Mouse (Mus musculus): ENCODE measurements at regions not wholly inside any gene's neighbourhood (a gene's known extent, or its start where the extent isn't known, plus 50 kb on each side); places are given as distances from the start of the nearest gene placed in this dataset.
A peak's percentile ranks its signal among the peaks of the same experiment; 100 is the strongest.
"Not testable (repeated sequence)": the region's sequence is repeated elsewhere in the genome, so short reads cannot be mapped to it uniquely, and the experiment has no call there.

- peak; percentile 53; the same call in 1 of the 2 replicates for ATAC-seq (replicated peaks; ENCODE audit: low FRiP score)
- 88% methylated on average over 1 of the region's 1 CpGs for WGBS
- no peak overlapping the region for H3K4me3 ChIP-seq (ENCODE audit: low read depth, low read length)
These were observed 2580.9 kb downstream of the Gm37988 start for GRCm38 (mm10) chr1:7388627-7389026.

DNA sequence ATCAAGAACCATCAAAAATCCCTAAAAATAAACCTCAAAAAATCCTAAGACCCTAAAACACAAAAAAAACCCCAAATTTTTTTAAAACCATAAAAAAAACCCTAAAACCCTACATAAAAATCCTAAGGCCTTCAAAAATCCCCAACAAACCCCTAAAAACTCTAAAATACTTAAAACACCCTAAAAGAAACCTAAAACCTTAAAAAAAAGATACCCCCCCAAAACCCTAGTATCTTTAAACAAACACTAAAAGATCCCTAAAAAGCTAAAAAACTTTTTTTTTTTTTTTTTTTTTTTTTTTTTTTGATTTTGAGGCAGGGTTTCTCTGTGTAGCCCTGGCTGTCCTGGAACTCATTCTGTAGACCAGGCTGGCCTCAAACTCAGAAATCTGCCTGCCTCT lies 2585.8 kb downstream of the Gm37988 start:
- H3K27me3 ChIP-seq (ENCODE audit: control insufficient read depth, insufficient read depth, low read length), result no peaks in the 10 kb centered on the region
- no peaks in the 10 kb centered on the region for H3K4me1 ChIP-seq (replicated peaks; ENCODE audit: control insufficient read depth, insufficient read depth, low read length)
- DNase-seq (ENCODE audit: low spot score) (no peak), ATAC-seq (replicated peaks; ENCODE audit: low FRiP score) (no peak)
- H3K4me3 ChIP-seq (ENCODE audit: low read depth, low read length), result no peak overlapping the region
- no peak overlapping the region for H3K9ac ChIP-seq (ENCODE audit: low read length)
- H3K9me3 ChIP-seq (ENCODE audit: control insufficient read depth, low read length), result no peaks in the 10 kb centered on the region
- H3K4me2 ChIP-seq (ENCODE audit: low read depth, low read length, severe bottlenecking), result no peak overlapping the region
- no peak overlapping the region for H3K27ac ChIP-seq (ENCODE audit: low read depth, low read length)
- H3K36me3 ChIP-seq (ENCODE audit: control insufficient read depth, insufficient read depth, low read length), result no peaks in the 10 kb centered on the region

More at GRCm38 (mm10) chr1:7388627-7389026, 2580.9 kb downstream of the Gm37988 start:
- H3K27me3 ChIP-seq (ENCODE audit: control insufficient read depth, insufficient read depth, low read length), result no peaks in the 10 kb centered on the region
- H3K9me3 ChIP-seq (ENCODE audit: control insufficient read depth, low read length), result no peaks in the 10 kb centered on the region
- H3K4me2 ChIP-seq (ENCODE audit: low read depth, low read length, severe bottlenecking), result no peak overlapping the region
- no peak for DNase-seq (ENCODE audit: low spot score)
- H3K27ac ChIP-seq (ENCODE audit: low read depth, low read length), result no peak overlapping the region
- H3K4me1 ChIP-seq (replicated peaks; ENCODE audit: control insufficient read depth, insufficient read depth, low read length), result no peaks in the 10 kb centered on the region
- no peaks in the 10 kb centered on the region for H3K36me3 ChIP-seq (ENCODE audit: control insufficient read depth, insufficient read depth, low read length)
- H3K9ac ChIP-seq (ENCODE audit: low read length), result no peak overlapping the region

- Histone ChIP-seq H3K27me3 (ENCODE audit: control insufficient read depth, insufficient read depth, low read length) (no peaks in the 10 kb centered on the region), H3K9me3 (ENCODE audit: control insufficient read depth, low read length) (no peaks in the 10 kb centered on the region), H3K4me1 (replicated peaks; ENCODE audit: control insufficient read depth, insufficient read depth, low read length) (no peaks in the 10 kb centered on the region), H3K36me3 (ENCODE audit: control insufficient read depth, insufficient read depth, low read length) (no peaks in the 10 kb centered on the region), H3K4me3 (ENCODE audit: low read depth, low read length) (no peak overlapping the region), H3K4me2 (ENCODE audit: low read depth, low read length, severe bottlenecking) (no peak overlapping the region), H3K27ac (ENCODE audit: low read depth, low read length) (no peak overlapping the region), H3K9ac (ENCODE audit: low read length) (no peak overlapping the region)
- ATAC-seq (replicated peaks; ENCODE audit: low FRiP score), result no peak
- WGBS, result 98% methylated on average over 6 of the region's 6 CpGs
- no peak for DNase-seq (ENCODE audit: low spot score)
These were observed 2586.5 kb downstream of the Gm37988 start for GRCm38 (mm10) chr1:7394161-7394560.

DNA sequence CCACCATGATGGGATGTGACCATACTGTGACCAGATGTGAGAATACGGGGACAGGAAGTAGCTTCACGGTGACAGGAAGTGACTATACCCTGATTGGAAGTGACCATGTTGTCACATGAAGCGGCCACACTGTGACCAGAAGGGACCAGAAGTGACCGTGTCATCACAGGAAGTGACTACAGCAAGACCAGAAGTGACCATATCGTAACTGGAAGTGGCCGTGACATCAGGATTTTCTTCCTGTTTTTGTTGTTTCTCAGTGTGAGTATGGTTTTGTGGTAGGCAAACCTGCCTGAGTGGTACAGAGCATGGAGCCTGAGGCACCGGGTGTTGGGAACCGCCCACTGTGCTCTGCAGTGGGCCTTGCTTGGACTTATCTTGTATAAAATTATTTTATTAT lies 2587.8 kb downstream of the Gm37988 start:
- DNase-seq (ENCODE audit: low spot score) (peak; percentile 55), ATAC-seq (replicated peaks; ENCODE audit: low FRiP score) (no peak)
- Histone ChIP-seq H3K4me2 (ENCODE audit: low read depth, low read length, severe bottlenecking) (no peak overlapping the region), H3K27me3 (ENCODE audit: control insufficient read depth, insufficient read depth, low read length) (no peaks in the 10 kb centered on the region), H3K9ac (ENCODE audit: low read length) (no peak overlapping the region), H3K9me3 (ENCODE audit: control insufficient read depth, low read length) (no peaks in the 10 kb centered on the region), H3K4me3 (ENCODE audit: low read depth, low read length) (no peak overlapping the region), H3K27ac (ENCODE audit: low read depth, low read length) (no peak overlapping the region), H3K36me3 (ENCODE audit: control insufficient read depth, insufficient read depth, low read length) (no peaks in the 10 kb centered on the region), H3K4me1 (replicated peaks; ENCODE audit: control insufficient read depth, insufficient read depth, low read length) (no peaks in the 10 kb centered on the region)
- 94% methylated on average over 8 of the region's 8 CpGs for WGBS

DNA sequence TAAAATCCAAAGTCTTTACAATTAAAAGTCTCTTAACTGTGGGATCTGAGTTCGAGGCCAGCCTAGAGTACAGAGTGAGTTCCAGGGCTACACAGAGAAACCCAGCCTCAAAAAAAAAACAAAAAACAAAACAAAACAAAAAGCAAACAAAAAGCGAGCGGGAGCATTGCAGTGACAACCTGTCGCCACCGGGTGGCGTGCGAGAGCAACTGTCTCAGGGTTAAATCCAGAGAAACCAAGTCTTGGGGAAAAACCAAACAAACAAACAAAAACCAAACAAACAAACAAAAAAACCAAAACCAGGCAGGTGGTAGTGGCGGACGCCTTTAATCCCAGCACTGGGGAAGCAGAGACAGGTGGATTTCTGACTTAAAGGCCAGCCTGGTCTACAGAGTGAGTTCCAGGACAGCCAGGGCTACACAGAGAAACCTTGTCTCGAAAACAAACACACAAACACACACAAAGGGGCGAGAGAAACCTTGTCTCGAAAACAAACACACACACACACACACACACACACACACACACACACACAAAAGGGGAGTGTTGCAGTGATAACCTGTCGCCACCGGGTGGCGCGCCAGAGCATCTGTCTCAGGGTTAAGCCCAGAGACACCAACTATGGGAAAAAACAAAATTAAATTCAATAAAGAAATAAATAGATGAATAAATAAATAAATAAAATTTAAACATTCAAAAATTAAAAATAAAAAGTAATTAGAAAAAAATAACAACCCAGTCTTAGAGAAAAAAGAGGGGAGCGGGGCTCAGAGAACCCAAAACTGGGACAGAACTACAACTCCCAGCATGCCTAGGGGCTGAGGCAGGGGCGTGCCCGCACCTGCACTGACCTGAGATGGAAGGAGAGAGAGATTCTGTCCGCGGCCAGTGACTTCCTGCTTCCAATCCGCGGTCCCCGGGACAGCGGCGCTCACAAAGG lies 2589.4 kb downstream of the Gm37988 start:
- Histone ChIP-seq H3K27ac (ENCODE audit: low read depth, low read length) (0 out of 2 replicates have a peak overlapping the region, but pooled peaks have one; percentile 31), H3K4me2 (ENCODE audit: low read depth, low read length, severe bottlenecking) (peak overlapping the region; percentile 32; the same call in 1 of the 2 replicates), H3K4me1 (replicated peaks; ENCODE audit: control insufficient read depth, insufficient read depth, low read length) (no peaks in the 10 kb centered on the region), H3K27me3 (ENCODE audit: control insufficient read depth, insufficient read depth, low read length) (no peaks in the 10 kb centered on the region), H3K9ac (ENCODE audit: low read length) (peak overlapping the region; percentile 65), H3K9me3 (ENCODE audit: control insufficient read depth, low read length) (no peaks in the 10 kb centered on the region), H3K4me3 (ENCODE audit: low read depth, low read length) (peak overlapping the region; percentile 59), H3K36me3 (ENCODE audit: control insufficient read depth, insufficient read depth, low read length) (no peaks in the 10 kb centered on the region)
- ATAC-seq (replicated peaks; ENCODE audit: low FRiP score) (peak; percentile 89), DNase-seq (ENCODE audit: low spot score) (peak; percentile 85)
- 12% methylated on average over 26 of the region's 26 CpGs for WGBS

DNA sequence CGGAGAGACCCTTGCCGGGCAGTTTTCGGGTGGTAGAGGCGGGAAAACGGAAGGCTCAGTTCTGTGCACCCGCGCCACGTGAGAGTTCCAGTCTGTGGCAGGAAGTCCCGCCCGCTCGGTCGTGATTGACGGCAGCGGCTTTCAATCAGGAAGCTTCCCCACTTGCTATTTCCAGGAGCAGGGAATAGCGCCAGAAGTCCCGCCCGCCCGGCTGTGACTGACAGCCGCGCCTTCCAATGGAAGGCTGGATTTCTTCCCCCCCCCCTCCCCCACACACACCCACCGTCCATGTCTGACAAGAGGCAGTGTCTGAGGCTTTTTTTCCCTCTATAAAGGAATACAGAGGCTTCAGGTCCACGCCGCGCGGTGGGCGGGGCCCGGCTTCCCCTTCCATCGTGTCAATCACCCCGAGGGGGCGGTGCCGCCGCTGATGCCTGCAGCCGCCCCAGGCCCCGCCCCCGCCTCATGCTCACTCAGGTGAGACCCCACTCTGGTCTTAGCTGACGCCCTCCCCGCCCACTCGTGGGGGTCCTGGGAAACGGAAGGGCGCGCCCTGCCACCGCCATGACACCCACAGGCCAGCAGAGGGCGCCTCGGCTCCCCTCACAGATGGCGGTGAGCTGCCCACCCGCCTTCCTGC lies 2590.2 kb downstream of the Gm37988 start:
- H3K27ac ChIP-seq (ENCODE audit: low read depth, low read length), result 0 out of 2 replicates have a peak overlapping the region, but pooled peaks have one; percentile 31
- H3K27me3 ChIP-seq (ENCODE audit: control insufficient read depth, insufficient read depth, low read length), result no peaks in the 10 kb centered on the region
- no peaks in the 10 kb centered on the region for H3K36me3 ChIP-seq (ENCODE audit: control insufficient read depth, insufficient read depth, low read length)
- DNase-seq (ENCODE audit: low spot score), result peak; percentile 99
- H3K4me1 ChIP-seq (replicated peaks; ENCODE audit: control insufficient read depth, insufficient read depth, low read length), result no peaks in the 10 kb centered on the region
- peak overlapping the region; percentile 59 for H3K4me3 ChIP-seq (ENCODE audit: low read depth, low read length)
- H3K9me3 ChIP-seq (ENCODE audit: control insufficient read depth, low read length), result no peaks in the 10 kb centered on the region
- peak overlapping the region; percentile 55 for H3K4me2 ChIP-seq (ENCODE audit: low read depth, low read length, severe bottlenecking)
- peak; percentile 97 for ATAC-seq (replicated peaks; ENCODE audit: low FRiP score)
- H3K9ac ChIP-seq (ENCODE audit: low read length), result peak overlapping the region; percentile 65
- WGBS, result 0% methylated on average over 41 of the region's 46 CpGs

GRCm38 (mm10) chr1:7398678-7399218 lies 2591.1 kb downstream of the Gm37988 start:
- Histone ChIP-seq H3K27ac (ENCODE audit: low read depth, low read length) (no peak overlapping the region), H3K27me3 (ENCODE audit: control insufficient read depth, insufficient read depth, low read length) (no peaks in the 10 kb centered on the region)
- ATAC-seq (replicated peaks; ENCODE audit: low FRiP score), result no peak; the same call in 1 of the 2 replicates

DNA sequence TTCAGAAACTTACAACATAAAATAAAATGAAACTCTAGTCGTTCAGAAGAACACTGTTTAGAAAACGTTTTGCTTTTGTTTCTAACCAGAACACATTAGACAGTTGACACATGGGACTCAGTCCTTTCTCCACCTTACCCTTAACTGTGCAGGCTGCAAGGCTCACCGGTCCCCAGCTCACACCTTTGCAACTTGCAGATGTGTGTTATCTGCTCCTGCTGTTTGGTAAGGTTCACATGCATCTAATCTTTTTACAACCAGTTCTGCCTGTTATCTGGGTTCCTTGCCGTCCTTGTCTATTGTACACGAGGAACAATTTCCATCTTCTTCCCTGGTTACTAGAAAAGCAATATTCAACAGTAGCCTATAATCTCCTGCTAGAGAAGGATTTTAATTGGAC lies 2598.0 kb downstream of the Gm37988 start:
- H3K9ac ChIP-seq (ENCODE audit: low read length); H3K9me3 ChIP-seq (ENCODE audit: control insufficient read depth, low read length); H3K27ac ChIP-seq (ENCODE audit: low read depth, low read length); H3K36me3 ChIP-seq (ENCODE audit: control insufficient read depth, insufficient read depth, low read length); ATAC-seq (replicated peaks; ENCODE audit: low FRiP score); DNase-seq (ENCODE audit: low spot score); H3K4me3 ChIP-seq (ENCODE audit: low read depth, low read length); H3K4me1 ChIP-seq (replicated peaks; ENCODE audit: control insufficient read depth, insufficient read depth, low read length); H3K27me3 ChIP-seq (ENCODE audit: control insufficient read depth, insufficient read depth, low read length); H3K4me2 ChIP-seq (ENCODE audit: low read depth, low read length, severe bottlenecking): not testable (repeated sequence)
- WGBS, result 81% methylated on average over 5 of the region's 5 CpGs

More at GRCm38 (mm10) chr1:7398678-7399218, 2591.1 kb downstream of the Gm37988 start:
- WGBS, result 66% methylated on average over 14 of the region's 14 CpGs
- Histone ChIP-seq H3K4me1 (replicated peaks; ENCODE audit: control insufficient read depth, insufficient read depth, low read length) (no peaks in the 10 kb centered on the region), H3K4me2 (ENCODE audit: low read depth, low read length, severe bottlenecking) (peak overlapping the region; percentile 55), H3K9me3 (ENCODE audit: control insufficient read depth, low read length) (no peaks in the 10 kb centered on the region), H3K4me3 (ENCODE audit: low read depth, low read length) (peak overlapping the region; percentile 59), H3K9ac (ENCODE audit: low read length) (peak overlapping the region; percentile 39), H3K36me3 (ENCODE audit: control insufficient read depth, insufficient read depth, low read length) (no peaks in the 10 kb centered on the region)
- no peak for DNase-seq (ENCODE audit: low spot score)
